Mouse (Mus musculus): ENCODE results near the gene Ccdc186.

The Ccdc186 gene

DNA sequence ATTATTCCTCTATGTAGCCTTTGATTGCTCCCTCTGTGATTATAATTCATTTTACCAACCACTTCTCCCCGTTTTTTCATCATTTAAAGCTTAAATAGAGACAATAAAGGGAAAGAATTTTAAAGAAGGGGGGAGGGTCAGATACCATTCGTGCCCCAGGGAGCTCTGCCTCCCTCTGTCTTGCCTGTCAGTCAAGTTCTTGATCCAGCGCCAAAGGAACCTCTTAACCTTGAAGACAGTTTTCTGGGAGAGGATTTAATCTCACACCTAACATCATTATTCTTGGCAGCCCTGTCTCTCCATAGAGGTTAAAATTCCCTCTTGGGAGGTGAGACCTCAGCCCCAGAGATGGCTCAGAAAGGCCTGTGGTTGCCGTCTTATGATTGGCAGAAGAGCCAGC is 71.3 kb downstream of the Ccdc186 start:
- DNase-seq = no peak

DNA sequence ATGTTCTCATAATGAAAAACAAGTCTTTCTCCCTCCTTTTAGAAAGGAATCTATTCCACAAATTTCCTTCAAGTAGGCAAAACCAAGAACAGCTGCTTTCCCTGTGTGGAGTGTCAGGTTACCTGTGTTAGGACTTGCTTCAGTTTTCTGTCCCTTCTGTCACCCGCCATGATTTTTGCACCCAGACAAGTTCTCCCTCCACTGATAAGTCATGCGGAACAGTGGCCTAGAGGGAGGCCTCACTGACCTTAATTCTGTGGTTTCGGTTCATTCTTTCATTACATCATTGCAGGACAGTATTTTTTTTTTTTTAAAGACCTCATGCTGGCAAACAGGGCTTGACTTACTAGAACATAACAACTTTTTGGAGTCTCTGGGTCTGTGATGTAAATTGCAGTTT is 72.6 kb downstream of the Ccdc186 start:
- peak; percentile 26 for DNase-seq

- DNase-seq = no peak
Observed at GRCm38 (mm10) chr19:56747878-56748277, 74.1 kb downstream of the Ccdc186 start.

DNA sequence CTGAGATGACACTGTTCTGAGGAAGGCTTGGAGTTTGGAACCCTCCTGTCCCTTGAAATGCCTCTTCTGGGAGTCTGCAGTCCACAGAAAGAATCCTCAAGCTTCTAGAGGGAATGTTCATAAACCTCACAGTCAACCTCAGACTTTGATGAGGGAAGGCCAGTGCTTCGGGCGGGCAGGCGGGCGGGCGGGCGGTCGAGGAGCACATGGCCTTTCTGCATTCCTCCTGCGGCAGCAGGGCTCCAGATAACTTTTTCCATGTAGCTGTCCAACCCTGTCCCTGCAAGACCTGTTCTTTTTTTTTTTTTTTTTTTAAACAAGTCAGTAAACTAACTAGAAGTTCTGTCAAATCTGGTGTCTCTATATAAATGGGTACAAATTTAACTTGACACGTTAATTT is 75.4 kb downstream of the Ccdc186 start:
- DNase-seq = no peak

- no peak for DNase-seq
Observed at GRCm38 (mm10) chr19:56745528-56745927, 76.5 kb downstream of the Ccdc186 start.

- DNase-seq = no peak
Observed at GRCm38 (mm10) chr19:56745061-56745460, 76.9 kb downstream of the Ccdc186 start.
